Mouse (Mus musculus): ENCODE data around the gene Zswim8. TPM values are rescaled to one million over a fixed set of nuclear protein-coding genes. Genes with fewer than 3 reads are reported as not detected.
"Not testable (repeated sequence)": the region's sequence is repeated elsewhere in the genome, so short reads cannot be mapped to it uniquely, and the experiment has no call there.

Zswim8 gene
- polyA plus RNA-seq, 1 experiment from 2014 or later: 36.0 TPM

GRCm38 (mm10) chr14:20696986-20697385 lies 10.4 kb upstream of the Zswim8 start:
- Histone ChIP-seq H3K27ac (ENCODE audit: low read depth, low read length) (no peak overlapping the region), H3K27me3 (ENCODE audit: control insufficient read depth, insufficient read depth, low read length) (no peaks in the 10 kb centered on the region), H3K4me1 (ENCODE audit: control insufficient read depth, insufficient read depth, low read length) (peaks cover 16% of the 10 kb centered on the region), H3K4me3 (ENCODE audit: low read depth, low read length) (peak overlapping the region; percentile 65; the same call in 1 of the 2 replicates), H3K9ac (ENCODE audit: low read length) (no peak overlapping the region), H3K36me3 (ENCODE audit: control insufficient read depth, insufficient read depth, low read length) (peaks cover 4% of the 10 kb centered on the region; the same call in 1 of the 2 replicates), H3K9me3 (ENCODE audit: control insufficient read depth, low read length) (no peaks in the 10 kb centered on the region), H3K4me2 (ENCODE audit: low read depth) (peak overlapping the region; percentile 76)
- ATAC-seq (ENCODE audit: insufficient read depth, low FRiP score, low TSS enrichment) (no peak), DNase-seq (ENCODE audit: low spot score) (peak; percentile 30)
- 36% methylated on average over 1 of the region's 1 CpGs for WGBS

GRCm38 (mm10) chr14:20698515-20698914 lies 8.8 kb upstream of the Zswim8 start:
- WGBS: 93% methylated on average over 2 of the region's 2 CpGs
- H3K9ac ChIP-seq (ENCODE audit: low read length): no peak overlapping the region
- no peak overlapping the region for H3K27ac ChIP-seq (ENCODE audit: low read depth, low read length)
- H3K4me2 ChIP-seq (ENCODE audit: low read depth): no peak overlapping the region
- no peak overlapping the region for H3K4me3 ChIP-seq (ENCODE audit: low read depth, low read length)
- peaks cover 16% of the 10 kb centered on the region for H3K4me1 ChIP-seq (ENCODE audit: control insufficient read depth, insufficient read depth, low read length)
- ATAC-seq (ENCODE audit: insufficient read depth, low FRiP score, low TSS enrichment) (no peak), DNase-seq (ENCODE audit: low spot score) (no peak)
- H3K36me3 ChIP-seq (ENCODE audit: control insufficient read depth, insufficient read depth, low read length): no peaks in the 10 kb centered on the region
- H3K27me3 ChIP-seq (ENCODE audit: control insufficient read depth, insufficient read depth, low read length): no peaks in the 10 kb centered on the region
- no peaks in the 10 kb centered on the region for H3K9me3 ChIP-seq (ENCODE audit: control insufficient read depth, low read length)

- Histone ChIP-seq H3K36me3 (ENCODE audit: control insufficient read depth, insufficient read depth, low read length) (no peaks in the 10 kb centered on the region), H3K4me3 (ENCODE audit: low read depth, low read length) (no peak overlapping the region), H3K4me1 (ENCODE audit: control insufficient read depth, insufficient read depth, low read length) (peaks cover 12% of the 10 kb centered on the region), H3K27ac (ENCODE audit: low read depth, low read length) (no peak overlapping the region), H3K9me3 (ENCODE audit: control insufficient read depth, low read length) (no peaks in the 10 kb centered on the region), H3K27me3 (ENCODE audit: control insufficient read depth, insufficient read depth, low read length) (no peaks in the 10 kb centered on the region), H3K4me2 (ENCODE audit: low read depth) (no peak overlapping the region), H3K9ac (ENCODE audit: low read length) (no peak overlapping the region)
- ATAC-seq (ENCODE audit: insufficient read depth, low FRiP score, low TSS enrichment): no peak
- WGBS: 85% methylated on average over 3 of the region's 3 CpGs
- no peak for DNase-seq (ENCODE audit: low spot score)
Observed at GRCm38 (mm10) chr14:20700362-20700761, 7.0 kb upstream of the Zswim8 start.

- no peak overlapping the region for H3K9ac ChIP-seq (ENCODE audit: low read length)
- 83% methylated on average over 8 of the region's 8 CpGs for WGBS
- H3K36me3 ChIP-seq (ENCODE audit: control insufficient read depth, insufficient read depth, low read length): no peaks in the 10 kb centered on the region
- 0 out of 2 replicates have a peak overlapping the region, but pooled peaks have one; percentile 73 for H3K4me3 ChIP-seq (ENCODE audit: low read depth, low read length)
- H3K27ac ChIP-seq (ENCODE audit: low read depth, low read length): no peak overlapping the region
- no peaks in the 10 kb centered on the region for H3K9me3 ChIP-seq (ENCODE audit: control insufficient read depth, low read length)
- no peaks in the 10 kb centered on the region for H3K27me3 ChIP-seq (ENCODE audit: control insufficient read depth, insufficient read depth, low read length)
- ATAC-seq (ENCODE audit: insufficient read depth, low FRiP score, low TSS enrichment): no peak
- peaks cover 4% of the 10 kb centered on the region; the same call in 1 of the 2 replicates for H3K4me1 ChIP-seq (ENCODE audit: control insufficient read depth, insufficient read depth, low read length)
- H3K4me2 ChIP-seq (ENCODE audit: low read depth): peak overlapping the region; percentile 52
- DNase-seq (ENCODE audit: low spot score): no peak
Observed at GRCm38 (mm10) chr14:20701554-20701953, 5.8 kb upstream of the Zswim8 start.

GRCm38 (mm10) chr14:20702096-20702740 lies 5.1 kb upstream of the Zswim8 start:
- Histone ChIP-seq H3K9me3 (ENCODE audit: control insufficient read depth, low read length) (no peaks in the 10 kb centered on the region), H3K4me3 (ENCODE audit: low read depth, low read length) (peak overlapping the region; percentile 73), H3K4me1 (ENCODE audit: control insufficient read depth, insufficient read depth, low read length) (no peaks in the 10 kb centered on the region; the same call in 1 of the 2 replicates), H3K27ac (ENCODE audit: low read depth, low read length) (peak overlapping the region; percentile 78), H3K4me2 (ENCODE audit: low read depth) (peak overlapping the region; percentile 52), H3K27me3 (ENCODE audit: control insufficient read depth, insufficient read depth, low read length) (no peaks in the 10 kb centered on the region), H3K9ac (ENCODE audit: low read length) (peak overlapping the region; percentile 83), H3K36me3 (ENCODE audit: control insufficient read depth, insufficient read depth, low read length) (no peaks in the 10 kb centered on the region)
- ATAC-seq (ENCODE audit: insufficient read depth, low FRiP score, low TSS enrichment) (peak; percentile 18), DNase-seq (ENCODE audit: low spot score) (no peak)
- 16% methylated on average over 15 of the region's 15 CpGs for WGBS

GRCm38 (mm10) chr14:20702741-20703381 lies 4.5 kb upstream of the Zswim8 start, which contains the start of gene Chchd1:
Chchd1 (plus strand) TSS chr14:20703006.
- DNase-seq (ENCODE audit: low spot score): peak; percentile 91
- Histone ChIP-seq H3K9ac (ENCODE audit: low read length) (peak within 1 kb of the TSS; percentile 83), H3K27me3 (ENCODE audit: control insufficient read depth, insufficient read depth, low read length) (no peaks in the 10 kb centered on the region), H3K4me1 (ENCODE audit: control insufficient read depth, insufficient read depth, low read length) (no peaks in the 10 kb centered on the region; the same call in 1 of the 2 replicates), H3K27ac (ENCODE audit: low read depth, low read length) (peak within 1 kb of the TSS; percentile 78), H3K4me2 (ENCODE audit: low read depth) (peak within 1 kb of the TSS; percentile 52), H3K9me3 (ENCODE audit: control insufficient read depth, low read length) (no peaks in the 10 kb centered on the region), H3K4me3 (ENCODE audit: low read depth, low read length) (peak within 1 kb of the TSS; percentile 73), H3K36me3 (ENCODE audit: control insufficient read depth, insufficient read depth, low read length) (no peaks in the 10 kb centered on the region)
- under 1% methylated on average over 61 of the region's 61 CpGs for WGBS
- ATAC-seq (ENCODE audit: insufficient read depth, low FRiP score, low TSS enrichment): peak; percentile 53

- peak overlapping the region; percentile 78; the same call in 1 of the 2 replicates for H3K27ac ChIP-seq (ENCODE audit: low read depth, low read length)
- not testable (repeated sequence) for H3K36me3 ChIP-seq (ENCODE audit: control insufficient read depth, insufficient read depth, low read length); H3K4me1 ChIP-seq (ENCODE audit: control insufficient read depth, insufficient read depth, low read length); DNase-seq (ENCODE audit: low spot score); H3K27me3 ChIP-seq (ENCODE audit: control insufficient read depth, insufficient read depth, low read length); H3K9me3 ChIP-seq (ENCODE audit: control insufficient read depth, low read length); ATAC-seq (ENCODE audit: insufficient read depth, low FRiP score, low TSS enrichment)
- H3K9ac ChIP-seq (ENCODE audit: low read length): peak overlapping the region; percentile 83
- 7% methylated on average over 8 of the region's 8 CpGs for WGBS
- peak overlapping the region; percentile 73 for H3K4me3 ChIP-seq (ENCODE audit: low read depth, low read length)
- peak overlapping the region; percentile 52 for H3K4me2 ChIP-seq (ENCODE audit: low read depth)
Observed at GRCm38 (mm10) chr14:20703461-20703860, 3.9 kb upstream of the Zswim8 start.

- Histone ChIP-seq H3K4me1 (ENCODE audit: control insufficient read depth, insufficient read depth, low read length) (peaks cover 10% of the 10 kb centered on the region), H3K9ac (ENCODE audit: low read length) (peak overlapping the region; percentile 89), H3K9me3 (ENCODE audit: control insufficient read depth, low read length) (no peaks in the 10 kb centered on the region), H3K36me3 (ENCODE audit: control insufficient read depth, insufficient read depth, low read length) (peaks cover 8% of the 10 kb centered on the region), H3K4me2 (ENCODE audit: low read depth) (peak overlapping the region; percentile 44), H3K27me3 (ENCODE audit: control insufficient read depth, insufficient read depth, low read length) (no peaks in the 10 kb centered on the region), H3K4me3 (ENCODE audit: low read depth, low read length) (peak overlapping the region; percentile 90), H3K27ac (ENCODE audit: low read depth, low read length) (no peak overlapping the region)
- DNase-seq (ENCODE audit: low spot score) (no peak), ATAC-seq (ENCODE audit: insufficient read depth, low FRiP score, low TSS enrichment) (no peak)
- WGBS: 15% methylated on average over 10 of the region's 10 CpGs
Observed at GRCm38 (mm10) chr14:20708239-20708638, 887 bp downstream of the Zswim8 start.

Measured in neural tube, embryonic 11.5 days (tissue).